Comparison of ENCODE assay signal across 8 mouse cellular contexts in the genomic region with DNA sequence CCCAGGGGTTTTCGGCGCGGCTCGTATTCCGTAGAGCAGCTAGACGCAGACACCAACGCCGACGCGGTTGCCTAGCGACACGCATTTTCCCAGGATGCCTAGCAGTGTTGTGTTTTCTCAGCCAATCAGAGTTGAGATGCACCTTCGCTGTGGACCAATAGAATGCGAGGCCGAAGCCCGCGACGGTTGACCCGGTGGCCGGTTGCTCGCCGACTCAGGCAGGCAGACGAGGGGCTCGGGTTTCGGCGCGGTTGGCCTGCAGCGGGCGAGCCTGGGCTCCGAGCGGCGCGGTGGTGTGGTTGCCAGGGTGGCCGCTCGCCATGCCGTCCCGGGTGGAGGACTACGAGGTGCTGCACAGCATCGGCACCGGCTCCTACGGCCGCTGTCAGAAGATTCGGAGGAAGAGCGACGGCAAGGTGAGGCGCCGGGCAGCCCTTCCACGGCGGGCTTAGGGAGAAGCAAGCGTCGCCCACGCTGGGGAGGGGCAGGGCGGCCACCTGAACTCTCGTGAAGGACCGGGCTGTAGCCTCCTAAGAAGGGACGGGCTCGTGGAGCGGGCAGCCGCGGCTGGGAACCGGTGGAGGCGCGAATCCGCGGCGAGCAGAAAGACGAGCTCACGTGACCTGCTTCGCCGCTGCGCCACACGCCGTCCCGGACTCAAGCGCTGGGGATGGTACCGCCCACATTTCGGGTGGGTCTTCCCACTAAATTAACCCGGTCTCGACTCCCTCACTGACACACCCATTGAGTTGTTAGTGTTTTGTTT. TPM values are rescaled to one million over a fixed set of nuclear protein-coding genes. Genes with fewer than 3 reads are reported as not detected.
DNase-seq lines count a peak whose midpoint lies in the region; ATAC-seq and TF ChIP-seq lines count a peak whose summit lies in the region.

A gene (plus strand): TSS at position 119 of the 766 bp plus-strand sequence.

- peaks cover 28 to 42% of the 10 kb centered on the region in 2 experiments for H3K36me3 ChIP-seq in CH12.LX (replicated peaks in 1 of 2; ENCODE audit: control insufficient read depth in 1 of 2, insufficient read depth in 1 of 2, low read length in 1 of 2)
- peaks cover 4% of the 10 kb centered on the region; the same call in 1 of the 2 replicates for H3K36me3 ChIP-seq in forebrain, embryonic 11.5 days (ENCODE audit: control insufficient read depth, insufficient read depth, low read length)
- peaks cover 30% of the 10 kb centered on the region for H3K36me3 ChIP-seq in heart, postnatal 0 days (replicated peaks; ENCODE audit: control insufficient read depth, insufficient read depth, low read length)
- H3K36me3 ChIP-seq in liver, embryonic 16.5 days (ENCODE audit: control insufficient read depth, insufficient read depth) = peaks cover 29% of the 10 kb centered on the region
- no peaks in the 10 kb centered on the region for H3K36me3 ChIP-seq in neural tube, embryonic 13.5 days
- peaks cover 12% of the 10 kb centered on the region for H3K36me3 ChIP-seq in testis, adult 2 months (ENCODE audit: control insufficient read depth, insufficient read depth, low read length)

- peak; percentile 91 for TF ChIP-seq POLR2A in CH12.LX (IDR thresholded peaks at IDR 0.05; ENCODE audit: low read depth, low read length)
- TF ChIP-seq POLR2A in testis, adult 2 months (IDR thresholded peaks at IDR 0.05; ENCODE audit: control insufficient read depth, low read depth, low read length) = peak; percentile 87

- TF ChIP-seq RAD21 in CH12.LX (IDR thresholded peaks at IDR 0.05; ENCODE audit: low read depth, low read length) = no peak

- H3K4me2 ChIP-seq in CH12.LX (ENCODE audit: insufficient read depth, low read depth, poor library complexity, severe bottlenecking) = peak within 1 kb of the TSS; percentile 93
- peak within 1 kb of the TSS; percentile 71 for H3K4me2 ChIP-seq in forebrain, embryonic 11.5 days (ENCODE audit: low read depth, low read length, severe bottlenecking)
- peak within 1 kb of the TSS; percentile 73 for H3K4me2 ChIP-seq in heart, postnatal 0 days (ENCODE audit: low read depth, low read length)
- peak within 1 kb of the TSS; percentile 89 for H3K4me2 ChIP-seq in liver, embryonic 16.5 days (ENCODE audit: low read depth, low read length)
- peak within 1 kb of the TSS; percentile 94 for H3K4me2 ChIP-seq in neural tube, embryonic 13.5 days

- H3K9me3 ChIP-seq in CH12.LX (replicated peaks; ENCODE audit: low read length) = no peaks in the 10 kb centered on the region
- H3K9me3 ChIP-seq in forebrain, embryonic 11.5 days (ENCODE audit: control insufficient read depth, low read length) = no peaks in the 10 kb centered on the region
- H3K9me3 ChIP-seq in heart, postnatal 0 days (replicated peaks; ENCODE audit: control insufficient read depth, low read length) = no peaks in the 10 kb centered on the region
- H3K9me3 ChIP-seq in liver, embryonic 16.5 days (replicated peaks; ENCODE audit: control insufficient read depth, low read length) = no peaks in the 10 kb centered on the region
- no peaks in the 10 kb centered on the region for H3K9me3 ChIP-seq in neural tube, embryonic 13.5 days

- H3K4me3 ChIP-seq in CH12.LX (replicated peaks in 1 of 3; ENCODE audit: low read depth in 2 of 3, low read length in 2 of 3, poor library complexity in 1 of 3) = peak within 1 kb of the TSS; percentile 67 to 82 (median 75)
- H3K4me3 ChIP-seq in forebrain, embryonic 11.5 days (ENCODE audit: low read depth, low read length) = peak within 1 kb of the TSS; percentile 90
- H3K4me3 ChIP-seq in heart, postnatal 0 days (ENCODE audit: low read depth, low read length) = peak within 1 kb of the TSS; percentile 77
- H3K4me3 ChIP-seq in liver, embryonic 16.5 days (ENCODE audit: low read depth, low read length) = peak within 1 kb of the TSS; percentile 96
- peak within 1 kb of the TSS; percentile 77 for H3K4me3 ChIP-seq in neural tube, embryonic 13.5 days
- H3K4me3 ChIP-seq in testis, adult 2 months (ENCODE audit: control insufficient read depth, low read depth, low read length) = peak within 1 kb of the TSS; percentile 87

- H3K4me1 ChIP-seq in CH12.LX (ENCODE audit: control insufficient read depth in 1 of 2, insufficient read depth in 2 of 2) = peaks cover 16 to 60% of the 10 kb centered on the region in 2 experiments
- H3K4me1 ChIP-seq in forebrain, embryonic 11.5 days (replicated peaks; ENCODE audit: control insufficient read depth, insufficient read depth, low read length) = peaks cover 3% of the 10 kb centered on the region
- 0 out of 2 replicates have a peak, but pooled peaks cover 8% of the 10 kb centered on the region for H3K4me1 ChIP-seq in heart, postnatal 0 days (ENCODE audit: control insufficient read depth, insufficient read depth)
- peaks cover 14% of the 10 kb centered on the region for H3K4me1 ChIP-seq in liver, embryonic 16.5 days (ENCODE audit: control insufficient read depth, low read depth, low read length)
- H3K4me1 ChIP-seq in neural tube, embryonic 13.5 days (replicated peaks) = peaks cover 21% of the 10 kb centered on the region
- H3K4me1 ChIP-seq in testis, adult 2 months (ENCODE audit: control insufficient read depth, insufficient read depth, low read length) = peaks cover 6% of the 10 kb centered on the region

- peak within 1 kb of the TSS; percentile 47 for H3K27ac ChIP-seq in CH12.LX (ENCODE audit: insufficient read depth, low read depth)
- H3K27ac ChIP-seq in forebrain, embryonic 11.5 days (ENCODE audit: low read depth, low read length) = peak within 1 kb of the TSS; percentile 86
- H3K27ac ChIP-seq in heart, postnatal 0 days (ENCODE audit: low read depth) = peak within 1 kb of the TSS; percentile 58
- H3K27ac ChIP-seq in liver, embryonic 16.5 days (ENCODE audit: low read length) = peak within 1 kb of the TSS; percentile 93
- no peak within 1 kb of the TSS; the same call in 1 of the 2 replicates for H3K27ac ChIP-seq in neural tube, embryonic 13.5 days (replicated peaks)
- peak within 1 kb of the TSS; percentile 91 for H3K27ac ChIP-seq in testis, adult 2 months (ENCODE audit: control insufficient read depth, insufficient read depth, low read depth, low read length)

- H3K27me3 ChIP-seq in CH12.LX (replicated peaks) = no peaks in the 10 kb centered on the region
- H3K27me3 ChIP-seq in forebrain, embryonic 11.5 days (ENCODE audit: control insufficient read depth, insufficient read depth, low read length) = no peaks in the 10 kb centered on the region
- H3K27me3 ChIP-seq in heart, postnatal 0 days (ENCODE audit: control insufficient read depth, insufficient read depth, low read length) = no peaks in the 10 kb centered on the region
- H3K27me3 ChIP-seq in liver, embryonic 16.5 days (ENCODE audit: control insufficient read depth, insufficient read depth, low read depth, low read length) = peaks cover 3% of the 10 kb centered on the region; the same call in 1 of the 2 replicates
- H3K27me3 ChIP-seq in neural tube, embryonic 13.5 days = no peaks in the 10 kb centered on the region
- no peaks in the 10 kb centered on the region for H3K27me3 ChIP-seq in testis, adult 2 months (ENCODE audit: control insufficient read depth, insufficient read depth, low read length)

- 0 out of 2 replicates have a peak, but pooled peaks cover 4% of the 10 kb centered on the region for H3K79me2 ChIP-seq in CH12.LX (replicated peaks; ENCODE audit: control insufficient read depth, extremely low read depth, insufficient read depth, poor library complexity, severe bottlenecking)

- H3K9ac ChIP-seq in CH12.LX (ENCODE audit: insufficient read depth, low read depth) = peak within 1 kb of the TSS; percentile 38
- peak within 1 kb of the TSS; percentile 89 for H3K9ac ChIP-seq in forebrain, embryonic 11.5 days (ENCODE audit: low read length)
- H3K9ac ChIP-seq in heart, postnatal 0 days (replicated peaks; ENCODE audit: low read depth, low read length) = peak within 1 kb of the TSS; percentile 53
- peak within 1 kb of the TSS; percentile 97 for H3K9ac ChIP-seq in liver, embryonic 16.5 days (ENCODE audit: low read depth, low read length)
- H3K9ac ChIP-seq in neural tube, embryonic 13.5 days = peak within 1 kb of the TSS; percentile 68

- in situ Hi-C loops in CH12.LX (cut with MboI; ENCODE audit: low pct_ligation_motif_present, low pct_unique_long_range_greater_than_20kb, low sequenced_read_pairs) = loop anchor here (25.0 kb wide), 2 partner anchors 484 to 709 kb away; a partner anchor contains a TSS

- dilution Hi-C loops in CH12.LX (cut with MboI; ENCODE audit: extremely low pct_ligation_motif_present, extremely low pct_unique_long_range_greater_than_20kb, low sequenced_read_pairs) = no loop called here

- under 1% methylated on average over 79 of the region's 79 CpGs for WGBS in forebrain, embryonic 11.5 days
- WGBS in heart, postnatal 0 days = under 1% methylated on average over 79 of the region's 79 CpGs
- whole genome bisulfite sequencing in liver, embryonic 16.5 days (ENCODE audit: insufficient replicate concordance) = under 1% methylated on average over 79 of the region's 79 CpGs
- under 1% methylated on average over 78 of the region's 79 CpGs for WGBS in neural tube, embryonic 13.5 days

- TF ChIP-seq EP300 in CH12.LX (IDR thresholded peaks at IDR 0.05; ENCODE audit: low read length) = no peak
- TF ChIP-seq EP300 in heart, postnatal 0 days (IDR thresholded peaks at IDR 0.05; ENCODE audit: low read depth) = no peak

- ATAC-seq in forebrain, embryonic 11.5 days (replicated peaks; ENCODE audit: low FRiP score) = peak; percentile 94
- peak; percentile 93 for ATAC-seq in heart, postnatal 0 days (ENCODE audit: insufficient read depth, low read depth)
- ATAC-seq in liver, embryonic 16.5 days (ENCODE audit: low read depth) = peak; percentile 95
- peak; percentile 97 for ATAC-seq in neural tube, embryonic 13.5 days (ENCODE audit: low read depth)

- TF ChIP-seq CTCF in CH12.LX (conservative IDR thresholded peaks at IDR 0.05 in 1 of 2, IDR thresholded peaks at IDR 0.05 in 1 of 2; ENCODE audit: low read depth in 2 of 2, low read length in 2 of 2) = no peak
- TF ChIP-seq CTCF in heart, postnatal 0 days (IDR thresholded peaks at IDR 0.05; ENCODE audit: low read depth) = no peak
- no peak for TF ChIP-seq CTCF in testis, adult 2 months (IDR thresholded peaks at IDR 0.05; ENCODE audit: control insufficient read depth, insufficient read depth, insufficient replicate concordance, low read depth, low read length)

- DNase-seq in CH12.LX (ENCODE audit: extremely low read depth) = peak; percentile 98
- DNase-seq in c-Kit-positive CD71-positive TER-119-negative erythroid progenitor cells, embryonic 14.5 days (ENCODE audit: low read depth) = peak; percentile 96
- DNase-seq in forebrain, embryonic 11.5 days (ENCODE audit: low spot score) = peak; percentile 98
- DNase-seq in heart, postnatal 0 days (ENCODE audit: low spot score) = peak; percentile 96
- DNase-seq in kidney, postnatal 4 days = peak; percentile 99

RNA-seq across cellular contexts. Expression of the gene that starts here (rescaled TPM):
- total RNA-seq in CH12.LX (2012; rRNA removed) = 41.3 and 48.9 TPM in 2 replicates
- total RNA-seq in CH12.LX (2014; rRNA removed) = 51.2 and 55.4 TPM in 2 replicates
- 68.8 and 79.4 TPM in 2 replicates for polyA plus RNA-seq in CH12.LX (2012; ENCODE audit: insufficient read length, low read depth)
- 55.6 and 59.5 TPM in 2 replicates for polyA plus RNA-seq in forebrain, embryonic 11.5 days (2014; fragmentation: Nextera tagmentation; extraction: Ambion mirVana)
- 14.8 and 28.2 TPM in 2 replicates for total RNA-seq in heart, postnatal 0 days (2014; rRNA removed; ENCODE audit: low replicate concordance)
- 9.4 and 11.7 TPM in 2 replicates for polyA plus RNA-seq in heart, postnatal 0 days (2015; fragmentation: Nextera tagmentation; extraction: Ambion mirVana)
- polyA plus RNA-seq in liver, embryonic 16.5 days (2015; fragmentation: Nextera tagmentation; extraction: Ambion mirVana) = 27.2 and 29.4 TPM in 2 replicates
- polyA plus RNA-seq in neural tube, embryonic 13.5 days (2015; fragmentation: Nextera tagmentation; extraction: Ambion mirVana) = 6.0 and 9.1 TPM in 2 replicates
- polyA plus RNA-seq in testis, adult 2 months (2012; rRNA removed) = 58.3 and 63.0 TPM in 2 replicates

Comparison
In these comparisons a context has a peak if more than half of its experiments do, and no peak if none do; other contexts are left out.
1. H3K9ac ChIP-seq: peak in every context shown above with its lines; median percentile 97 in liver, embryonic 16.5 days; 89 in forebrain, embryonic 11.5 days; 68 in neural tube, embryonic 13.5 days; 53 in heart, postnatal 0 days; 38 in CH12.LX.